Mouse (Mus musculus): ENCODE measurements around the gene Rec8.

The Rec8 gene

GRCm38 (mm10) chr14:55641291-55641690 lies 23.5 kb downstream of the Rec8 start:
- no peak for DNase-seq (ENCODE audit: low spot score)

GRCm38 (mm10) chr14:55642679-55643059 lies 24.8 kb downstream of the Rec8 start:
- no peak for DNase-seq (ENCODE audit: low spot score)

GRCm38 (mm10) chr14:55643060-55643907 lies 25.4 kb downstream of the Rec8 start, which contains the start of gene Tm9sf1:
Gene Tm9sf1 (minus strand): TSS chr14:55643806.
- DNase-seq (ENCODE audit: low spot score) = peak; percentile 84

- DNase-seq (ENCODE audit: low spot score) = no peak
Observed at GRCm38 (mm10) chr14:55644261-55644888, 26.5 kb downstream of the Rec8 start.

GRCm38 (mm10) chr14:55649884-55650283 lies 32.0 kb downstream of the Rec8 start, which contains the start of gene Tssk4:
Gene Tssk4 (plus strand): TSS chr14:55650184.
- no peak for DNase-seq (ENCODE audit: low spot score)

GRCm38 (mm10) chr14:55651528-55651927 lies 33.7 kb downstream of the Rec8 start:
- DNase-seq (ENCODE audit: low spot score) = no peak

GRCm38 (mm10) chr14:55656935-55657334 lies 39.1 kb downstream of the Rec8 start:
- DNase-seq (ENCODE audit: low spot score) = no peak

GRCm38 (mm10) chr14:55658011-55658410 lies 40.2 kb downstream of the Rec8 start:
- DNase-seq (ENCODE audit: low spot score) = no peak

- DNase-seq (ENCODE audit: low spot score) = peak; percentile 69
Observed at GRCm38 (mm10) chr14:55659960-55660573, 42.2 kb downstream of the Rec8 start, which contains the start of gene Mdp1. Gene Mdp1 (minus strand): TSS chr14:55660508.

- DNase-seq (ENCODE audit: low spot score) = no peak
Observed at GRCm38 (mm10) chr14:55660636-55661035, 42.8 kb downstream of the Rec8 start.

- DNase-seq (ENCODE audit: low spot score) = no peak
Observed at GRCm38 (mm10) chr14:55671486-55671832, 53.6 kb downstream of the Rec8 start.

- peak; percentile 70 for DNase-seq (ENCODE audit: low spot score)
Observed at GRCm38 (mm10) chr14:55671833-55672740, 54.2 kb downstream of the Rec8 start, which contains the start of the genes Gmpr2 and Nedd8. Gene Gmpr2 (plus strand): TSS chr14:55671941. Gene Nedd8 (minus strand): TSS chr14:55672124.

- DNase-seq (ENCODE audit: low spot score) = no peak
Observed at GRCm38 (mm10) chr14:55672741-55673060, 54.9 kb downstream of the Rec8 start.

Measured in urinary bladder, postnatal 25 days (tissue).